Mouse (Mus musculus) testis, adult 2 months (tissue): ENCODE data around the gene Slc17a5. TPM values are rescaled to one million over a fixed set of nuclear protein-coding genes. Genes with fewer than 3 reads are reported as not detected.

Source experiments
- H3K27ac ChIP-seq: fragments of 200-500 bp; 2 replicates; pipeline ENCODE4 v1.5.1; 2012; ENCODE audit warnings: low read depth, low read length; ENCODE audit not compliant: control insufficient read depth, insufficient read depth
- H3K27me3 ChIP-seq: fragments of 200-500 bp; 2 replicates; pipeline ENCODE4 v1.6.1; 2012; ENCODE audit warnings: mild to moderate bottlenecking, low read length, moderate library complexity; ENCODE audit not compliant: control insufficient read depth, insufficient read depth
- H3K36me3 ChIP-seq: fragments of 200-500 bp; 2 replicates; pipeline ENCODE4 v1.6.1; 2012; ENCODE audit warnings: mild to moderate bottlenecking, low read length; ENCODE audit not compliant: control insufficient read depth, insufficient read depth
- H3K4me1 ChIP-seq: fragments of 200-500 bp; 2 replicates; pipeline ENCODE4 v1.6.1; 2012; ENCODE audit warnings: low read length; ENCODE audit not compliant: control insufficient read depth, insufficient read depth
- H3K4me3 ChIP-seq: fragments of 200-500 bp; 2 replicates; pipeline ENCODE4 v1.5.1; 2012; ENCODE audit warnings: low read depth, mild to moderate bottlenecking, low read length, moderate library complexity, mixed read lengths; ENCODE audit not compliant: control insufficient read depth
- CTCF ChIP-seq: fragments of 200-500 bp; IDR thresholded peaks from 2 replicates; pipeline ENCODE4 v1.5.1; 2012; ENCODE audit warnings: low read depth, mild to moderate bottlenecking, inconsistent platforms, low read length, moderate library complexity; ENCODE audit not compliant: control insufficient read depth, insufficient read depth, insufficient replicate concordance
- POLR2A ChIP-seq: fragments of 200-500 bp; IDR thresholded peaks from 2 replicates; pipeline ENCODE4 v1.6.1; 2012; ENCODE audit warnings: low read depth, mild to moderate bottlenecking, inconsistent platforms, low read length, moderate library complexity; ENCODE audit not compliant: control insufficient read depth
- polyA plus RNA-seq: library from polyadenylated mRNA; depleted of rRNA; stranded (reverse); fragments of >200 nt; gene quantifications from 2 replicates; pipeline ENCODE4 v1.2.3, GENCODE M21; 2012

The Slc17a5 gene
- polyA plus RNA-seq, 1 experiment: 2.2 TPM

GRCm38 (mm10) chr9:78537154-78537873, 50.5 kb downstream of the Slc17a5 start:
- Histone ChIP-seq H3K27me3 (no peaks in the 10 kb centered on the region), H3K27ac (no peak overlapping the region), H3K4me3 (no peak overlapping the region), H3K36me3 (no peaks in the 10 kb centered on the region), H3K4me1 (no peaks in the 10 kb centered on the region)
- TF ChIP-seq CTCF: no peak
- TF ChIP-seq POLR2A: no peak

GRCm38 (mm10) chr9:78534606-78535005, 53.2 kb downstream of the Slc17a5 start:
- Histone ChIP-seq H3K36me3 (no peaks in the 10 kb centered on the region), H3K27ac (no peak overlapping the region), H3K27me3 (no peaks in the 10 kb centered on the region), H3K4me1 (no peaks in the 10 kb centered on the region), H3K4me3 (no peak overlapping the region)
- TF ChIP-seq POLR2A (no peak), CTCF (no peak)

GRCm38 (mm10) chr9:78533296-78533935, 54.4 kb downstream of the Slc17a5 start:
- no peak overlapping the region for H3K4me3 ChIP-seq
- no peaks in the 10 kb centered on the region; the same call in 1 of the 2 replicates for H3K4me1 ChIP-seq
- TF ChIP-seq POLR2A: no peak
- no peak for TF ChIP-seq CTCF
- H3K27me3 ChIP-seq: no peaks in the 10 kb centered on the region
- H3K27ac ChIP-seq: no peak overlapping the region
- H3K36me3 ChIP-seq: no peaks in the 10 kb centered on the region

DNA sequence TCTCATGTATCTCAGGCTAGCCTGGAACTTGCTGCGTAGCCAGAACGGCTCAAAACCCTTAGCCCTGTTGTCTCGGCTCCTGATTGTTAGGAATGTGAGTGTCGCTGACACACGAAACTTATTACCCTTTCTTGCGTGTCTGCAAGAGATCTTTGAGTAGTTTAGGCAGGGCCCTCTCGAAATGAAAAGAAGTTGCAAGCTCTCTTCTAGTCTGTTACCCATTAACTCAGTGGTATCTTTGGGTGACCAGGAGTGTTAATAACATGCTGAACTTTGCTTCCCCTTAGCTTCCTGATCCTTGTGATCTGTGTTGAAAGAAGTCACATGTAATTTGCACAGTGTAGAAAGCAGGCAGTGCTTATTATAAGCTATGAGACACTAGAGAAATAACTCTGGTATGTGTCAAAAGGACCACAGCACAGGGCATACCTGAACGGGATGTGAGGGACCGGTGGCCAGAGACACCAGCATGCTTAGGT, 55.5 kb downstream of the Slc17a5 start:
- TF ChIP-seq CTCF (no peak), POLR2A (no peak)
- H3K4me3 ChIP-seq: no peak overlapping the region
- no peaks in the 10 kb centered on the region for H3K36me3 ChIP-seq
- H3K4me1 ChIP-seq: peaks cover 2% of the 10 kb centered on the region
- H3K27me3 ChIP-seq: no peaks in the 10 kb centered on the region
- no peak overlapping the region for H3K27ac ChIP-seq

- H3K27ac ChIP-seq: no peak overlapping the region
- no peaks in the 10 kb centered on the region for H3K27me3 ChIP-seq
- no peak overlapping the region for H3K4me3 ChIP-seq
- no peak for TF ChIP-seq POLR2A
- peaks cover 7% of the 10 kb centered on the region for H3K4me1 ChIP-seq
- no peaks in the 10 kb centered on the region for H3K36me3 ChIP-seq
Observed at GRCm38 (mm10) chr9:78531816-78532215, 56.0 kb downstream of the Slc17a5 start.

DNA sequence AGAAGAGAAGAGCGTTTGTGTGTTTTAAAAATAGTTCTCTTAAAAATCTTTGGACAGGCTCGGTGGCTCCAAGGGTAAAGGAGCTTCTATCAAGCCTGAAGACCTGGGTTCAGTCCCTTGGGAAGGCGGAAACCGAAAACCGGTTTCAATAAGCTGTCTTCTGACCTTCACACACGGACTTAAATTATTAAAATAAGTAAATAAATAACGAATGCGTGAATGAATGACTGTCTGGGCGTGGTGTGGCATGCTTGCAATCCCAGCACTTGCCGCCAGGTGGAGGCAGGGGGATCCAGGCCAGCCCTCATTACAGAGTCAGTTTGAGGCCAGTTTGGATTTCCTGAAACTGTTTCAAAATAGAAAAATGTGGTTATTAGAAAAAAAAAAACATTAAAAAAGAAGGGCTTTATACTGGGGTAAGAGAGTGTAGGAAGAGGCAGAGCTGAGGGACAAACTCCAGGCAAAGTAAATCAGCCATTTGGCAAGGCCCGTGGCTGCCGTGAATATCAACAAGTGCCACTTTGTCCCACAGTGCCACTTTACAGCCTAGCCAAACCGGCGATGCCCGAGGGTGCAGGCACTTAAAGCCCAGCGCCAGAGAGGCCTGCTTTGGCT, 60.0 kb downstream of the Slc17a5 start:
- Histone ChIP-seq H3K4me1 (peaks cover 17% of the 10 kb centered on the region), H3K36me3 (no peaks in the 10 kb centered on the region), H3K27ac (peak overlapping the region; percentile 36; the same call in 1 of the 2 replicates), H3K27me3 (no peaks in the 10 kb centered on the region), H3K4me3 (peak overlapping the region; percentile 77)
- TF ChIP-seq POLR2A: no peak; the same call in 1 of the 2 replicates
- peak; percentile 92; the same call in 1 of the 2 replicates for TF ChIP-seq CTCF

GRCm38 (mm10) chr9:78527301-78527761, 60.5 kb downstream of the Slc17a5 start:
- H3K27me3 ChIP-seq: no peaks in the 10 kb centered on the region
- peaks cover 17% of the 10 kb centered on the region for H3K4me1 ChIP-seq
- H3K27ac ChIP-seq: 0 out of 2 replicates have a peak overlapping the region, but pooled peaks have one; percentile 21
- TF ChIP-seq POLR2A (no peak), CTCF (peak; percentile 57; the same call in 1 of the 2 replicates)
- H3K4me3 ChIP-seq: peak overlapping the region; percentile 77
- H3K36me3 ChIP-seq: no peaks in the 10 kb centered on the region
